Mouse (Mus musculus): ENCODE data around the gene Gpr137. TPM values are rescaled to one million over a fixed set of nuclear protein-coding genes. Genes with fewer than 3 reads are reported as not detected.
A peak's percentile ranks its signal among the peaks of the same experiment; 100 is the strongest.

The Gpr137 gene
- polyA plus RNA-seq, 1 experiment from 2014 or later = 57.0 TPM

- peaks cover 50% of the 10 kb centered on the region for H3K4me1 ChIP-seq (replicated peaks)
- no peak overlapping the region for H3K9ac ChIP-seq
- ATAC-seq (ENCODE audit: low read depth) = no peak
- WGBS = 27% methylated on average over 3 of the region's 3 CpGs
- peaks cover 59% of the 10 kb centered on the region for H3K27me3 ChIP-seq
- no peaks in the 10 kb centered on the region; the same call in 1 of the 2 replicates for H3K36me3 ChIP-seq
- H3K4me2 ChIP-seq = no peak overlapping the region
- H3K4me3 ChIP-seq = no peak overlapping the region
- H3K27ac ChIP-seq (replicated peaks) = no peak overlapping the region
- no peaks in the 10 kb centered on the region for H3K9me3 ChIP-seq
Observed at GRCm38 (mm10) chr19:6936299-6936698, 6.0 kb downstream of the Gpr137 start.

GRCm38 (mm10) chr19:6934195-6934977 lies 7.9 kb downstream of the Gpr137 start, which contains the start of gene Kcnk4:
TSS of gene Kcnk4 (minus strand) at chr19:6934515.
- Histone ChIP-seq H3K4me3 (peak within 1 kb of the TSS; percentile 42), H3K4me1 (replicated peaks) (peaks cover 33% of the 10 kb centered on the region), H3K4me2 (peak within 1 kb of the TSS; percentile 69), H3K9me3 (no peaks in the 10 kb centered on the region), H3K36me3 (no peaks in the 10 kb centered on the region; the same call in 1 of the 2 replicates), H3K27ac (replicated peaks) (no peak within 1 kb of the TSS), H3K9ac (peak within 1 kb of the TSS; percentile 75), H3K27me3 (peaks cover 74% of the 10 kb centered on the region)
- WGBS = 11% methylated on average over 23 of the region's 23 CpGs
- no peak for ATAC-seq (ENCODE audit: low read depth)

GRCm38 (mm10) chr19:6933436-6934194 lies 8.7 kb downstream of the Gpr137 start:
- H3K36me3 ChIP-seq = no peaks in the 10 kb centered on the region; the same call in 1 of the 2 replicates
- ATAC-seq (ENCODE audit: low read depth) = peak; percentile 72
- WGBS = 3% methylated on average over 58 of the region's 58 CpGs
- H3K27me3 ChIP-seq = peaks cover 81% of the 10 kb centered on the region
- peaks cover 25% of the 10 kb centered on the region for H3K4me1 ChIP-seq (replicated peaks)
- H3K4me3 ChIP-seq = peak overlapping the region; percentile 42
- peak overlapping the region; percentile 69 for H3K4me2 ChIP-seq
- H3K27ac ChIP-seq (replicated peaks) = no peak overlapping the region
- peak overlapping the region; percentile 75 for H3K9ac ChIP-seq
- no peaks in the 10 kb centered on the region for H3K9me3 ChIP-seq

- ATAC-seq (ENCODE audit: low read depth) = no peak
- Histone ChIP-seq H3K27ac (replicated peaks) (no peak overlapping the region), H3K9ac (peak overlapping the region; percentile 75), H3K4me3 (peak overlapping the region; percentile 42; the same call in 1 of the 2 replicates), H3K27me3 (peaks cover 87% of the 10 kb centered on the region), H3K9me3 (no peaks in the 10 kb centered on the region), H3K36me3 (no peaks in the 10 kb centered on the region), H3K4me2 (peak overlapping the region; percentile 69), H3K4me1 (replicated peaks) (peaks cover 19% of the 10 kb centered on the region)
- WGBS = 19% methylated on average over 4 of the region's 4 CpGs
Observed at GRCm38 (mm10) chr19:6933102-6933435, 9.2 kb downstream of the Gpr137 start.

- H3K4me2 ChIP-seq = no peak overlapping the region
- no peaks in the 10 kb centered on the region for H3K36me3 ChIP-seq
- peaks cover 94% of the 10 kb centered on the region for H3K27me3 ChIP-seq
- no peak overlapping the region for H3K9ac ChIP-seq
- no peak for ATAC-seq (ENCODE audit: low read depth)
- no peak overlapping the region for H3K27ac ChIP-seq (replicated peaks)
- no peaks in the 10 kb centered on the region for H3K9me3 ChIP-seq
- H3K4me1 ChIP-seq (replicated peaks) = peaks cover 19% of the 10 kb centered on the region
- no peak overlapping the region for H3K4me3 ChIP-seq
- WGBS = 38% methylated on average over 1 of the region's 1 CpGs
Observed at GRCm38 (mm10) chr19:6932018-6932417, 10.3 kb downstream of the Gpr137 start.

- Histone ChIP-seq H3K27me3 (peaks cover 95% of the 10 kb centered on the region), H3K27ac (replicated peaks) (no peak overlapping the region), H3K9ac (no peak overlapping the region), H3K4me3 (no peak overlapping the region), H3K9me3 (no peaks in the 10 kb centered on the region), H3K36me3 (no peaks in the 10 kb centered on the region), H3K4me2 (no peak overlapping the region), H3K4me1 (replicated peaks) (peaks cover 25% of the 10 kb centered on the region)
- no peak for ATAC-seq (ENCODE audit: low read depth)
- 0% methylated on average over 2 of the region's 2 CpGs for WGBS
Observed at GRCm38 (mm10) chr19:6931002-6931401, 11.3 kb downstream of the Gpr137 start.

GRCm38 (mm10) chr19:6928080-6928479 lies 14.2 kb downstream of the Gpr137 start:
- 10% methylated on average over 9 of the region's 9 CpGs for WGBS
- Histone ChIP-seq H3K4me3 (no peak overlapping the region), H3K9me3 (no peaks in the 10 kb centered on the region), H3K27ac (replicated peaks) (no peak overlapping the region), H3K4me1 (replicated peaks) (peaks cover 25% of the 10 kb centered on the region), H3K4me2 (no peak overlapping the region), H3K36me3 (no peaks in the 10 kb centered on the region), H3K9ac (0 out of 2 replicates have a peak overlapping the region, but pooled peaks have one; percentile 26), H3K27me3 (peaks cover 95% of the 10 kb centered on the region)
- no peak for ATAC-seq (ENCODE audit: low read depth)

- Histone ChIP-seq H3K27ac (replicated peaks) (no peak overlapping the region), H3K9me3 (no peaks in the 10 kb centered on the region), H3K36me3 (no peaks in the 10 kb centered on the region), H3K4me3 (peak overlapping the region; percentile 14; the same call in 1 of the 2 replicates), H3K4me2 (peak overlapping the region; percentile 43), H3K9ac (no peak overlapping the region), H3K27me3 (peaks cover 88% of the 10 kb centered on the region), H3K4me1 (replicated peaks) (peaks cover 28% of the 10 kb centered on the region)
- ATAC-seq (ENCODE audit: low read depth) = no peak
- 14% methylated on average over 26 of the region's 26 CpGs for WGBS
Observed at GRCm38 (mm10) chr19:6926559-6927255, 15.6 kb downstream of the Gpr137 start.

GRCm38 (mm10) chr19:6925611-6926329 lies 16.5 kb downstream of the Gpr137 start:
- no peak overlapping the region for H3K27ac ChIP-seq (replicated peaks)
- peaks cover 32% of the 10 kb centered on the region for H3K4me1 ChIP-seq (replicated peaks)
- no peak for ATAC-seq (ENCODE audit: low read depth)
- H3K4me2 ChIP-seq = peak overlapping the region; percentile 34
- H3K27me3 ChIP-seq = peaks cover 79% of the 10 kb centered on the region
- no peaks in the 10 kb centered on the region for H3K36me3 ChIP-seq
- H3K9me3 ChIP-seq = no peaks in the 10 kb centered on the region
- H3K9ac ChIP-seq = 0 out of 2 replicates have a peak overlapping the region, but pooled peaks have one; percentile 31
- WGBS = 6% methylated on average over 40 of the region's 40 CpGs
- H3K4me3 ChIP-seq = peak overlapping the region; percentile 24

GRCm38 (mm10) chr19:6925307-6925573 lies 17.0 kb downstream of the Gpr137 start, which contains the start of gene Catsperz:
TSS of gene Catsperz (minus strand) at chr19:6925380.
- peaks cover 37% of the 10 kb centered on the region for H3K4me1 ChIP-seq (replicated peaks)
- no peaks in the 10 kb centered on the region for H3K9me3 ChIP-seq
- H3K4me3 ChIP-seq = peak within 1 kb of the TSS; percentile 24
- no peak for ATAC-seq (ENCODE audit: low read depth)
- H3K4me2 ChIP-seq = peak within 1 kb of the TSS; percentile 34
- 2% methylated on average over 9 of the region's 9 CpGs for WGBS
- no peaks in the 10 kb centered on the region for H3K36me3 ChIP-seq
- H3K9ac ChIP-seq = peak within 1 kb of the TSS; percentile 31; the same call in 1 of the 2 replicates
- no peak within 1 kb of the TSS for H3K27ac ChIP-seq (replicated peaks)
- H3K27me3 ChIP-seq = peaks cover 75% of the 10 kb centered on the region

- no peaks in the 10 kb centered on the region for H3K36me3 ChIP-seq
- peak overlapping the region; percentile 24 for H3K4me3 ChIP-seq
- 2% methylated on average over 39 of the region's 39 CpGs for WGBS
- peaks cover 70% of the 10 kb centered on the region for H3K27me3 ChIP-seq
- peak overlapping the region; percentile 34 for H3K4me2 ChIP-seq
- no peak for ATAC-seq (ENCODE audit: low read depth)
- H3K4me1 ChIP-seq (replicated peaks) = peaks cover 43% of the 10 kb centered on the region
- H3K9ac ChIP-seq = peak overlapping the region; percentile 31; the same call in 1 of the 2 replicates
- no peaks in the 10 kb centered on the region for H3K9me3 ChIP-seq
- no peak overlapping the region for H3K27ac ChIP-seq (replicated peaks)
Observed at GRCm38 (mm10) chr19:6924461-6925306, 17.6 kb downstream of the Gpr137 start.

All from neural tube, embryonic 13.5 days (tissue).